Mouse (Mus musculus) liver, adult 2 months (tissue): ENCODE results near the gene 2900011O08Rik.

Experiments used
- CTCF ChIP-seq: fragments of 200-500 bp; IDR thresholded peaks from 2 replicates; pipeline ENCODE4 v1.5.1; 2011; ENCODE audit warnings: low read depth, low read length, control low read depth
- POLR2A ChIP-seq: fragments of 200-500 bp; IDR thresholded peaks from 2 replicates; pipeline ENCODE4 v1.6.1; 2011; ENCODE audit warnings: low read length, control low read depth; ENCODE audit not compliant: insufficient read depth; ENCODE audit errors: extremely low read depth

DNA sequence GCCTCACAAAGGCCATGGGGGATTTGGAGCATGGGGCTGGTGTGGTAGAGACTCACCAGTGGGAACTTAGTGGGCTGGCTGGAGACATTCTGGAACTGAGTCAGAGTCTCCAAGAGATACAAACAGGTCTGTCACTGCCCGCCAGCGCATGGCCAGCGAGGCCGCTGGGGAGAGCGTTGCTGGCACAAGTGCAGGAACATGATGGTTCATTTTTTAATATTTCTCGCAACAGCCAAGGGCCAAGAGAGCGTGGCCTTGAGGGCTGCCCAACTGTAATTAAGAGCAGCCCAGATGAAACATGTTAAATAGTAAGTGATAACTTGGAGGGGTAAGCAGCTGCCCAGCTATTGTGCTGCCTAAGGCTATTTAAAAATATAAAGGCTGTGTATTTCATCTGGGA lies 138.3 kb downstream of the 2900011O08Rik start:
- TF ChIP-seq POLR2A, result no peak
- no peak for TF ChIP-seq CTCF
